Mouse (Mus musculus): ENCODE data around the gene Eml1. TPM values are rescaled to one million over a fixed set of nuclear protein-coding genes. Genes with fewer than 3 reads are reported as not detected.

The Eml1 gene
- polyA plus RNA-seq, 1 experiment: 76.5 TPM

DNA sequence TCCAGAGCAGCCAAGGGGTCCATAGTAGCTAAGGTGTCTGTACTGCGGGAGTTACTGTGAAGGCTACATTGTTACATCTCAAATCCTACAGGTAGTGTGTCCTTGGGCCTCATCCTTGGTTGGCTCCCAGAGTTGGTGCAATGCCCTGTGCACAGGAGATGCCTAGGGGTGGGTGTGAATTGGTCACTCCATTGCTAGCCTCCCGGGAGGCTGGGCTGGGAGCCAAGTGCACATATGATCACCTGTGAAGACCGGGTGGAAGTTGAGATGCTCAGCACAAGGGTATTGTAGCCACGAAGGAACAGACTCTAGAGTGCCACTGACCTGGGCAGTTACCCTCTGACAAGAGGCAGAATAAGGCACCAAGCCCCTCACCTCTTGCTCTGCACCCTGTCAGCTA is 22.3 kb downstream of the Eml1 start:
- H3K27ac ChIP-seq (ENCODE audit: insufficient read depth, low read length): no peak overlapping the region
- H3K4me3 ChIP-seq (ENCODE audit: insufficient read depth, low read length): no peak overlapping the region
- TF ChIP-seq POLR2A (IDR thresholded peaks at IDR 0.05; ENCODE audit: extremely low read depth, insufficient read depth, low read length): no peak
- no peak for TF ChIP-seq CTCF (IDR thresholded peaks at IDR 0.05; ENCODE audit: extremely low read depth, insufficient read depth, low read length)
- H3K4me1 ChIP-seq (ENCODE audit: control insufficient read depth, insufficient read depth, low read length): peaks cover 6% of the 10 kb centered on the region

DNA sequence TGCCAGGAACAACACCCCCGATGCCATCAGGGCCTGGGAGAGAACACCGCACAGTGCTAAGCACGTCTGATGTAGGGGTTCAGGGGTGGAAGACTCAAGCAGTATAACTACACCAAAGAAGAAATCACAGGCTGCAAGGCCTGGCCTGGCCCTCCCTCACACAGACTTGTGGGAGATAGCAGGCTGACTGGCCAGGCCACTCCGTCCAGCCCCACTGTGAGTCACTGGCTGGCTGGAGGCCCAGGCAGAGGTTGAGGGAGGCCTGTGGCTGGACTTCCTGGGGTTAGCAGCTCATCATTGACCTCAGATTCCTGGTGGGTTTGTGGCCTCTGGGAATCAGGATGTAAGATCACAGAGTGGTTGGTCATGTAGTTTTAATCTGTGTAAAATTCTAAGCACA is 22.9 kb downstream of the Eml1 start:
- Histone ChIP-seq H3K27ac (ENCODE audit: insufficient read depth, low read length) (no peak overlapping the region), H3K4me3 (ENCODE audit: insufficient read depth, low read length) (no peak overlapping the region), H3K4me1 (ENCODE audit: control insufficient read depth, insufficient read depth, low read length) (peaks cover 6% of the 10 kb centered on the region)
- TF ChIP-seq CTCF (IDR thresholded peaks at IDR 0.05; ENCODE audit: extremely low read depth, insufficient read depth, low read length): no peak
- TF ChIP-seq POLR2A (IDR thresholded peaks at IDR 0.05; ENCODE audit: extremely low read depth, insufficient read depth, low read length): no peak

GRCm38 (mm10) chr12:108394534-108395284 is 24.0 kb downstream of the Eml1 start:
- peaks cover 6% of the 10 kb centered on the region for H3K4me1 ChIP-seq (ENCODE audit: control insufficient read depth, insufficient read depth, low read length)
- no peak overlapping the region for H3K4me3 ChIP-seq (ENCODE audit: insufficient read depth, low read length)
- TF ChIP-seq POLR2A (IDR thresholded peaks at IDR 0.05; ENCODE audit: extremely low read depth, insufficient read depth, low read length) (no peak), CTCF (IDR thresholded peaks at IDR 0.05; ENCODE audit: extremely low read depth, insufficient read depth, low read length) (no peak)
- H3K27ac ChIP-seq (ENCODE audit: insufficient read depth, low read length): no peak overlapping the region

- Histone ChIP-seq H3K4me3 (ENCODE audit: insufficient read depth, low read length) (no peak overlapping the region), H3K27ac (ENCODE audit: insufficient read depth, low read length) (peak overlapping the region; percentile 24; the same call in 1 of the 2 replicates), H3K4me1 (ENCODE audit: control insufficient read depth, insufficient read depth, low read length) (peaks cover 6% of the 10 kb centered on the region)
- no peak for TF ChIP-seq POLR2A (IDR thresholded peaks at IDR 0.05; ENCODE audit: extremely low read depth, insufficient read depth, low read length)
- no peak for TF ChIP-seq CTCF (IDR thresholded peaks at IDR 0.05; ENCODE audit: extremely low read depth, insufficient read depth, low read length)
Measured at GRCm38 (mm10) chr12:108395285-108395660, 24.5 kb downstream of the Eml1 start.

DNA sequence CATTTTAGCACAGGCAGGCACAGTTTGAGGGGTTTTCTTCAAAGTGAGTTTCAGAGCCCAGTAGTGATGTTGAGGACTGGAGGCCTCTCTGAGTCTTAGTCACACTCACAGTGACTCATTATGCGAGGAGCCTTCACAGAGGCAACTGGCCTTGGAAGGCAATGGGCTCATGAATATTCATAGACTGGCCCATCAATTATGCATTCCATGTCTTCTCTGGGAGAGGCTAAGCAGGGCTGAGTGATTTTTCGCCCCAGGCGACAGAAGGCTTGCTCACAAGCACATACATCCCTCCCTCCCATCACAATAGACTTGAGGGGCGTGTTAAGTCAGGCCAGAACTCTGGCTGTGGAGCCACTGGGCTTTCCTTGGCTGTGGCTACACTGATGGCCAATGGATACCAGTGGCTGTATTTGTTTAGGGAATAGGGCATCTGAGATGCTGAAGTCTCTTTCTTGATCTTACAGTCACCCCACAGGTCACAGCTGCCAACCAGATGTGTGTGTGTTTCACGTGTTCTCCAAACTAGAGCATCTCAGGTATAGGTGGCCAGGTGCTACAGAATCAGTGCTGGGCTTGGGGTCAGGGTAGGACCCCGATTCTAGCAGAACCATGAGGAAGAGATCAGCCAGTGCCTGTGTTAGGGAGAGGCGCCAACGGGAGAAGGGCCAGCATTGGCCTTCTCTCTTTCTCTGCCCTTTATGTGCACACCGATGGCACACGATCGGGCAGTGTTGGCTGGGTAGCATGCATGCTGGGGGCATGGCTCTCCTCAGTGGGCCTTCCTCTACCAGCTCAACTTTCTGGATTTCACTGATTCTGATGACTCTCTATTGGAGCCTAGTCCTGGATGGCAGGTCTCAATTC is 25.6 kb downstream of the Eml1 start:
- no peak overlapping the region for H3K4me3 ChIP-seq (ENCODE audit: insufficient read depth, low read length)
- no peak for TF ChIP-seq POLR2A (IDR thresholded peaks at IDR 0.05; ENCODE audit: extremely low read depth, insufficient read depth, low read length)
- no peak for TF ChIP-seq CTCF (IDR thresholded peaks at IDR 0.05; ENCODE audit: extremely low read depth, insufficient read depth, low read length)
- H3K27ac ChIP-seq (ENCODE audit: insufficient read depth, low read length): peak overlapping the region; percentile 25; the same call in 1 of the 2 replicates
- peaks cover 6% of the 10 kb centered on the region for H3K4me1 ChIP-seq (ENCODE audit: control insufficient read depth, insufficient read depth, low read length)

DNA sequence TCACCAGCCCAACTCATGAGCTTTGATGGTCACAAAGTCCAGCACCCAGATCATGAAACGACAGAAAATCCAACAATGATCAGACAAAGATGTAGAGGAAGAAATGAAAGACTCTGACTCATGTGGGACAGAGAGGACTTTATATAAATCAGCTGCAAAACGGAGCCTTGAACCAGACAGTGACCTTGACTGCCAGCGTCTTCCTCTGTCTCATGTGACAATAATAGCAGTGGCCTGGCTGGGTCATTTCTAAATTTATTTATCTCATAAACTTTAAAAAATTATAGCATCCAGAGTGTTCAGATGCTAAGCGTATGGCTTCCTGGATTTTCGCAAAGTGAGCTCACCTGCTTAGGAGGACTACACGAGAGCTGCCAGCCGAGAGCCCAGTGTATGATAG is 27.9 kb downstream of the Eml1 start:
- no peak overlapping the region for H3K4me3 ChIP-seq (ENCODE audit: insufficient read depth, low read length)
- peaks cover 6% of the 10 kb centered on the region for H3K4me1 ChIP-seq (ENCODE audit: control insufficient read depth, insufficient read depth, low read length)
- no peak overlapping the region for H3K27ac ChIP-seq (ENCODE audit: insufficient read depth, low read length)
- TF ChIP-seq CTCF (IDR thresholded peaks at IDR 0.05; ENCODE audit: extremely low read depth, insufficient read depth, low read length): no peak
- no peak for TF ChIP-seq POLR2A (IDR thresholded peaks at IDR 0.05; ENCODE audit: extremely low read depth, insufficient read depth, low read length)

- TF ChIP-seq POLR2A (IDR thresholded peaks at IDR 0.05; ENCODE audit: extremely low read depth, insufficient read depth, low read length): no peak
- no peak for TF ChIP-seq CTCF (IDR thresholded peaks at IDR 0.05; ENCODE audit: extremely low read depth, insufficient read depth, low read length)
- no peak overlapping the region for H3K4me3 ChIP-seq (ENCODE audit: insufficient read depth, low read length)
- peaks cover 7% of the 10 kb centered on the region for H3K4me1 ChIP-seq (ENCODE audit: control insufficient read depth, insufficient read depth, low read length)
- no peak overlapping the region for H3K27ac ChIP-seq (ENCODE audit: insufficient read depth, low read length)
Measured at GRCm38 (mm10) chr12:108399191-108399590, 28.4 kb downstream of the Eml1 start.

DNA sequence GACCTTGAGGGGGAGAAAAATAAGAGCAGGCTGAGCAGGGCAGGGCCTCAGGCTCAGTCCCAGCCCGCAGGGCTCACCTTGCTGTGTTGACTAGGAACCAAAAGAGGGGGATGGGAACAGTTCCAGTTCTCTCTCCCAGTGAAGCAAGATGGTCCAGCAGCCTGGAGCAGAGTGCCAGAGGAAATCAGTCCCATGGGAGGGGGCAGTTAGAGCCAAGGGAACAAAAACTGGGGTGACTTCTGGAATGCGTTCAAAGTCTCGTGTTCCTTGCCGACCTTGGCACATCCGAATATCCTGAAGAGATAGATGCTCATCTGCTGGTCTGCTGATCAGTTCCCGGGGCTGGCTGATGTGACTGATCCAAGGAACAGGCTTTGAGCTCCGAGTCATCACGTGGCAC is 30.2 kb downstream of the Eml1 start:
- no peak for TF ChIP-seq CTCF (IDR thresholded peaks at IDR 0.05; ENCODE audit: extremely low read depth, insufficient read depth, low read length)
- TF ChIP-seq POLR2A (IDR thresholded peaks at IDR 0.05; ENCODE audit: extremely low read depth, insufficient read depth, low read length): no peak
- no peak overlapping the region for H3K4me3 ChIP-seq (ENCODE audit: insufficient read depth, low read length)
- peaks cover 9% of the 10 kb centered on the region for H3K4me1 ChIP-seq (ENCODE audit: control insufficient read depth, insufficient read depth, low read length)
- H3K27ac ChIP-seq (ENCODE audit: insufficient read depth, low read length): no peak overlapping the region

DNA sequence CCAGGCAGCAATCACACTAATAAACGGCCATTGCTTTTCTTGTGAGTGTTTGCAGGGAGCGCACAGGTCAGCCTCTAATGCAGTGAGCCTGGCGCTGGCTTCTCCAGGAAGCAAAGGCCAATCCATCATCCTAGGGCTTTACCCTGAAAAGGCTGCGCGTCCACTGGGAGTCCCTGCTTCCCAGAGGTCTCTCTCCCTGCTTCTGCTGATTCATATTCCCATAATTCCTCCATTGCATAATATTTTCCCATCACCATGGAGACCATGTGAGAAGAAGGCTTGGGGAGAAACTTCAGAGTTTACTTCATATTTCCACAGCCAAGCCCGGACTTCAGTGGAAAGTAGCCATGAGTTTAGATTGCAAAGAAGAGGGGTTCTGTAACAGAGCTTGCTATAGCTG is 33.2 kb downstream of the Eml1 start:
- TF ChIP-seq POLR2A (IDR thresholded peaks at IDR 0.05; ENCODE audit: extremely low read depth, insufficient read depth, low read length): peak; percentile 57; the same call in 1 of the 2 replicates
- no peak for TF ChIP-seq CTCF (IDR thresholded peaks at IDR 0.05; ENCODE audit: extremely low read depth, insufficient read depth, low read length)
- Histone ChIP-seq H3K4me3 (ENCODE audit: insufficient read depth, low read length) (no peak overlapping the region), H3K4me1 (ENCODE audit: control insufficient read depth, insufficient read depth, low read length) (peaks cover 4% of the 10 kb centered on the region; the same call in 1 of the 2 replicates), H3K27ac (ENCODE audit: insufficient read depth, low read length) (0 out of 2 replicates have a peak overlapping the region, but pooled peaks have one; percentile 5)

Data from cortical plate, adult 2 months (tissue).